Mouse (Mus musculus) neural tube, embryonic 11.5 days (tissue): Measurements from ENCODE around the gene Gm21188. TPM values are rescaled to one million over a fixed set of nuclear protein-coding genes. Genes with fewer than 3 reads are reported as not detected.
"Not testable (repeated sequence)": the region's sequence is repeated elsewhere in the genome, so short reads cannot be mapped to it uniquely, and the experiment has no call there.

ENCODE experiments used
- ATAC-seq: fragments of 200-750 bp; cut with Nextera tagmentation; 2 replicates; pipeline ENCODE4 v1.8.0; 2017; ENCODE audit warnings: moderate number of reproducible peaks, mild to moderate bottlenecking, moderate TSS enrichment, moderate library complexity; ENCODE audit not compliant: insufficient read depth, low FRiP score, low TSS enrichment
- DNase-seq: peaks from one replicate; pipeline ENCODE4 v3.0.0-alpha.2; 2015; ENCODE audit warnings: low spot score
- H3K27ac ChIP-seq: fragments of 300-500 bp; sonication (generic); 2 replicates; pipeline ENCODE4 v1.5.1; 2014; ENCODE audit warnings: low read depth, mild to moderate bottlenecking, low read length
- H3K27me3 ChIP-seq: fragments of 300-500 bp; sonication (generic); 2 replicates; pipeline ENCODE4 v1.6.1; 2014; ENCODE audit warnings: mild to moderate bottlenecking, low read length, mixed read lengths; ENCODE audit not compliant: control insufficient read depth, insufficient read depth
- H3K36me3 ChIP-seq: fragments of 300-500 bp; sonication (generic); 2 replicates; pipeline ENCODE4 v1.6.1; 2014; ENCODE audit warnings: mild to moderate bottlenecking, low read length, moderate library complexity, mixed read lengths; ENCODE audit not compliant: control insufficient read depth, insufficient read depth
- H3K4me1 ChIP-seq: fragments of 300-500 bp; sonication (generic); 2 replicates; pipeline ENCODE4 v1.6.1; 2014; ENCODE audit warnings: low read length, mixed read lengths; ENCODE audit not compliant: control insufficient read depth, insufficient read depth
- H3K4me2 ChIP-seq: fragments of 300-500 bp; sonication (generic); 2 replicates; pipeline ENCODE4 v1.6.1; 2014; ENCODE audit warnings: low read depth, mild to moderate bottlenecking, moderate library complexity
- H3K4me3 ChIP-seq: fragments of 300-500 bp; sonication (generic); 2 replicates; pipeline ENCODE4 v1.5.1; 2014; ENCODE audit warnings: low read depth, low read length
- H3K9ac ChIP-seq: fragments of 300-500 bp; sonication (generic); 2 replicates; pipeline ENCODE4 v1.6.1; 2014; ENCODE audit warnings: mild to moderate bottlenecking, low read length
- H3K9me3 ChIP-seq: fragments of 300-500 bp; sonication (generic); 2 replicates; pipeline ENCODE4 v1.6.1; 2016; ENCODE audit warnings: low read length; ENCODE audit not compliant: control insufficient read depth
- WGBS: fragments of 180-500 bp; shearing (Covaris S2); extraction: QIAGEN DNeasy Blood & Tissue Kit; methylation state at CpG from one replicate; pipeline ENCODE4 v1.1.7; 2014; 5-methylcytosine and 5-hydroxymethylcytosine counted together
- polyA plus RNA-seq: library from polyadenylated mRNA; unstranded; fragments of >200 nt; fragmentation: Nextera tagmentation; extraction: Ambion mirVana; gene quantifications from 2 replicates; pipeline ENCODE4 v1.2.1, GENCODE M21; 2014

Gm21188 gene
- not detected in 2 replicates for polyA plus RNA-seq

DNA sequence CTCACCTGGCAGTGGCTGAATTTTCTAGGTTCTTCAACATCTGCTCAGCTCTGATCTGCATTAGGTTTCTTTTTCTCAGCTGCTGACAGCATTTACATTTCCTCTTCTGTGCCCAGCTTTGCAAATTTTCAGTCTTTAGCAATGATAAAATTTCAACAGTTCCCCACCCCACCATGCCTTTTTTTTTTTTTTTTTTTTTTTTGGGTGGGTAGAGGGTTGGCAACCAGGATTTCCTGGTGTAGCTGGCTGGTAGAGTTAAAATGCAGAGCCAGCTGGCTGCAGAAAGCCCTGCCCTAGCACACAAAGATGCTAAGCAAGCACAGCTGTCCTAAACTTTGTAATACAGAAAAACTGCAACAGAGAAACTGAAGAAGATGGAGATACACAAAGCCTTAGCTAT lies at the start of gene Gm21188:
Gm21188 (minus strand) TSS at position 110 of the 400 bp plus-strand sequence.
- not testable (repeated sequence) for H3K27me3 ChIP-seq, ATAC-seq, H3K4me3 ChIP-seq, H3K9ac ChIP-seq, H3K4me1 ChIP-seq, H3K9me3 ChIP-seq, H3K4me2 ChIP-seq, DNase-seq, H3K36me3 ChIP-seq, H3K27ac ChIP-seq

- H3K9me3 ChIP-seq, H3K4me3 ChIP-seq, H3K4me1 ChIP-seq, H3K9ac ChIP-seq, H3K36me3 ChIP-seq, H3K27me3 ChIP-seq, H3K27ac ChIP-seq, H3K4me2 ChIP-seq, DNase-seq, ATAC-seq: not testable (repeated sequence)
- WGBS = no CpG with 5 or more reads among the region's 5 CpGs
Observed at GRCm38 (mm10) chr13:120099327-120099726, 47.3 kb upstream of the Gm21188 start.

DNA sequence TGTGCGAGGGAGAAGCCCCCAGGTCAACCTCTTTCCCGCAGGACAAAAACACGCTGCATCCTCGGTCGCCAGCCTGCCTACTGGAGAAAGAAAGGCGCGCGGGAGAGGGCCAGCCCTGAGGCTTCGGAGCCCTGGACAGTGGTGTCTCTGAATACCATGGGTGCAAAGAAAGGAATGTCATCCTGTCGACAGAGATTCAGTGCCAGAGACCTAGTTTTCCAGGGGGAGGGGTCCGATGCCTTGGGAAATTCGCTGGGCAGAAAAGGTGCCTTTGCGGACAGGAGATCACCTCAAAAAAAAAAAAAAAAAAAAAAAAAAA lies 44.9 kb upstream of the Gm21188 start:
- not testable (repeated sequence) for H3K27me3 ChIP-seq, H3K36me3 ChIP-seq, H3K9ac ChIP-seq, H3K4me3 ChIP-seq, H3K4me2 ChIP-seq, H3K27ac ChIP-seq, H3K9me3 ChIP-seq, H3K4me1 ChIP-seq, DNase-seq
- peak; percentile 49 for ATAC-seq
- 0% methylated on average over 4 of the region's 13 CpGs for WGBS

GRCm38 (mm10) chr13:120096241-120096937 lies 44.4 kb upstream of the Gm21188 start:
- H3K36me3 ChIP-seq, H3K27me3 ChIP-seq, H3K4me3 ChIP-seq, H3K9ac ChIP-seq, H3K4me2 ChIP-seq, H3K4me1 ChIP-seq, H3K27ac ChIP-seq, H3K9me3 ChIP-seq: not testable (repeated sequence)
- peak; percentile 78 for ATAC-seq
- WGBS = under 1% methylated on average over 21 of the region's 38 CpGs
- peak; percentile 28 for DNase-seq

- H3K36me3 ChIP-seq, ATAC-seq, H3K4me3 ChIP-seq, H3K4me2 ChIP-seq, H3K9ac ChIP-seq, H3K4me1 ChIP-seq, H3K9me3 ChIP-seq, H3K27ac ChIP-seq, H3K27me3 ChIP-seq, DNase-seq: not testable (repeated sequence)
- no CpG with 5 or more reads among the region's 13 CpGs for WGBS
Observed at GRCm38 (mm10) chr13:120092950-120093349, 41.0 kb upstream of the Gm21188 start.

- not testable (repeated sequence) for DNase-seq, H3K27ac ChIP-seq, H3K4me2 ChIP-seq, H3K9me3 ChIP-seq, H3K4me1 ChIP-seq, H3K4me3 ChIP-seq, H3K27me3 ChIP-seq, ATAC-seq, H3K36me3 ChIP-seq, H3K9ac ChIP-seq
- no CpG with 5 or more reads among the region's 1 CpGs for WGBS
Observed at GRCm38 (mm10) chr13:120079644-120080043, 27.6 kb upstream of the Gm21188 start.

DNA sequence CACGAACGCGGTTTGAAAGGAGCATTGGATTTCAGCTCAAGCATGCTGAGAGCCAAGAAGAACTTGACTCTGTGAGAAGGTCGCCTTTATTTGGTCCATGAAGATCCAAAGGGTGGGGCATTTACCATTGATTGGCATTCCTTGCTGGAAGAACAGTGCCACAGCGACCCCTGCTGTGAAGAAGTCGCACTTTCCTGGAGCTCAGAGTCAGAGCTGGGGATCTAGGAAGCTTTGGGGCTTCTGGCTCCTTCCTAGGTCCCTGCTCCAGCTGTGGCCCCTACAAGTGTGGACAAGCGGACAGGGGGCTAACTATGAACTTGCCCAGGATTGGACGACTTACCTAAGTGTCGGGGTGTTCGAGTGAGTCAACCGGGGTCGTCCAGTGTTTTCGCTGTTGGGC lies 18.9 kb upstream of the Gm21188 start:
- H3K27me3 ChIP-seq, H3K4me3 ChIP-seq, H3K36me3 ChIP-seq, H3K9ac ChIP-seq, H3K4me1 ChIP-seq, DNase-seq, H3K27ac ChIP-seq, H3K4me2 ChIP-seq, H3K9me3 ChIP-seq: not testable (repeated sequence)
- peak; percentile 58 for ATAC-seq
- no CpG with 5 or more reads among the region's 13 CpGs for WGBS

DNA sequence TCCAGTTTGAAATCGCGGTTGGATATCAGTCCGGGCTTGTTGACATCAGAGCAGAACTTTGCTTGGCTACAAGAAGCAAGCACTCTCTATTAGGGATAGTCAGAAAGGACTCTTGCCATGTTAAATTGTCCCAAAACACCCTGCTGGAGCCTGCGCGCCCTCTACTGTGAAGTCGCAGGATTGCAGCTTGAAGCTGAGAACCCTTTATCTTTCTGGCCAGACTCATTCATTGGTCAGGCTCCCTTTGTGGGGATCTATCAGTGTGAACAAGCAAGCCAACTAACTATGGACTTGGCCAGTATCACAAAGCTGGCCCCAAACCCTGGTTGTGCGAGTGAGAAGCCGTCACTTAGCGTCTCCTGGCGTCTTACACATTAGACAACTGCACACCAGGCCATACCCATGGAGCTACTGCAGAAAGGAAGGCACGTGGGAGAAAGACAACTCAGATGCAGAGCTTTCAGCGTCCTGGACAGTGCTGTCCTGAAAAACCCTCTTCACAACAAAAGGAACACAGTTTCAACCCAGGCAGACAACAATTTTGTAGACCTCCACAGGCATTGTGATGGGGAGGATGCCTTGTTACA lies 18.1 kb upstream of the Gm21188 start:
- not testable (repeated sequence) for H3K36me3 ChIP-seq, ATAC-seq

GRCm38 (mm10) chr13:120063439-120064089 lies 11.6 kb upstream of the Gm21188 start:
- peak; percentile 92 for ATAC-seq
- not testable (repeated sequence) for H3K9me3 ChIP-seq, DNase-seq, H3K4me2 ChIP-seq, H3K27me3 ChIP-seq, H3K36me3 ChIP-seq, H3K9ac ChIP-seq, H3K4me1 ChIP-seq, H3K27ac ChIP-seq, H3K4me3 ChIP-seq
- WGBS = no CpG with 5 or more reads among the region's 22 CpGs

More for the DNA sequence above, 18.1 kb upstream of the Gm21188 start:
- not testable (repeated sequence) for DNase-seq, H3K27me3 ChIP-seq, H3K9ac ChIP-seq, H3K9me3 ChIP-seq, H3K4me2 ChIP-seq, H3K4me3 ChIP-seq, H3K27ac ChIP-seq, H3K4me1 ChIP-seq
- no CpG with 5 or more reads among the region's 12 CpGs for WGBS
